Mouse (Mus musculus): Measurements from ENCODE around the gene Speg. TPM values are rescaled to one million over a fixed set of nuclear protein-coding genes. Genes with fewer than 3 reads are reported as not detected.
A peak's percentile ranks its signal among the peaks of the same experiment; 100 is the strongest.

Gene Speg
- total and polyA plus RNA-seq, 3 experiments = 109 to 135 (median 131) TPM

GRCm38 (mm10) chr1:75456746-75457564, 81.9 kb downstream of the Speg start:
- Histone ChIP-seq H3K27ac (no peak overlapping the region), H3K4me3 (no peak overlapping the region), H3K9ac (ENCODE audit: low read depth, low read length) (no peak overlapping the region), H3K4me1 (ENCODE audit: control insufficient read depth, insufficient read depth, low read length) (peaks cover 2% of the 10 kb centered on the region; the same call in 1 of the 2 replicates), H3K36me3 (ENCODE audit: control insufficient read depth, insufficient read depth, low read length) (no peaks in the 10 kb centered on the region), H3K27me3 (ENCODE audit: control insufficient read depth, insufficient read depth, low read length) (peaks cover 8% of the 10 kb centered on the region; the same call in 1 of the 2 replicates), H3K79me2 (replicated peaks; ENCODE audit: control insufficient read depth, insufficient read depth, low read length) (no peaks in the 10 kb centered on the region)
- intact Hi-C loops (cut with DNase I) = no loop called here
- no peak for DNase-seq
- TF ChIP-seq EP300 (IDR thresholded peaks at IDR 0.05; ENCODE audit: insufficient read depth, low read depth, low read length) (no peak), CTCF (IDR thresholded peaks at IDR 0.05) (peak; percentile 54)
- WGBS = 23% methylated on average over 14 of the region's 14 CpGs

- Histone ChIP-seq H3K27ac (no peak overlapping the region), H3K4me3 (no peak overlapping the region), H3K36me3 (ENCODE audit: control insufficient read depth, insufficient read depth, low read length) (no peaks in the 10 kb centered on the region), H3K9ac (ENCODE audit: low read depth, low read length) (no peak overlapping the region), H3K27me3 (ENCODE audit: control insufficient read depth, insufficient read depth, low read length) (peaks cover 4% of the 10 kb centered on the region; the same call in 1 of the 2 replicates), H3K4me1 (ENCODE audit: control insufficient read depth, insufficient read depth, low read length) (peaks cover 2% of the 10 kb centered on the region; the same call in 1 of the 2 replicates), H3K79me2 (replicated peaks; ENCODE audit: control insufficient read depth, insufficient read depth, low read length) (no peaks in the 10 kb centered on the region)
- no peak for TF ChIP-seq POLR2A (IDR thresholded peaks at IDR 0.05; ENCODE audit: insufficient read depth, low read depth, low read length)
- 9% methylated on average over 9 of the region's 10 CpGs for WGBS
- DNase-seq = no peak
- intact Hi-C loops (cut with DNase I) = no loop called here
Measured at GRCm38 (mm10) chr1:75457710-75458024, 82.6 kb downstream of the Speg start.

- Histone ChIP-seq H3K36me3 (ENCODE audit: control insufficient read depth, insufficient read depth, low read length) (no peaks in the 10 kb centered on the region), H3K4me3 (peak overlapping the region; percentile 24), H3K27me3 (ENCODE audit: control insufficient read depth, insufficient read depth, low read length) (peaks cover 4% of the 10 kb centered on the region; the same call in 1 of the 2 replicates), H3K9ac (ENCODE audit: low read depth, low read length) (peak overlapping the region; percentile 41), H3K79me2 (replicated peaks; ENCODE audit: control insufficient read depth, insufficient read depth, low read length) (no peaks in the 10 kb centered on the region), H3K4me1 (ENCODE audit: control insufficient read depth, insufficient read depth, low read length) (peaks cover 2% of the 10 kb centered on the region; the same call in 1 of the 2 replicates), H3K27ac (no peak overlapping the region; the same call in 1 of the 2 replicates)
- 7% methylated on average over 41 of the region's 42 CpGs for WGBS
- peak; percentile 62 to 70 for DNase-seq
- intact Hi-C loops (cut with DNase I) = no loop called here
- TF ChIP-seq CTCF (IDR thresholded peaks at IDR 0.05) = no peak
- no peak for TF ChIP-seq EP300 (IDR thresholded peaks at IDR 0.05; ENCODE audit: insufficient read depth, low read depth, low read length)
- TF ChIP-seq POLR2A (IDR thresholded peaks at IDR 0.05; ENCODE audit: insufficient read depth, low read depth, low read length) = no peak
Measured at GRCm38 (mm10) chr1:75458025-75458788, 83.1 kb downstream of the Speg start.

GRCm38 (mm10) chr1:75458789-75459684, 83.9 kb downstream of the Speg start:
- H3K9ac ChIP-seq (ENCODE audit: low read depth, low read length) = peak overlapping the region; percentile 41
- TF ChIP-seq POLR2A (IDR thresholded peaks at IDR 0.05; ENCODE audit: insufficient read depth, low read depth, low read length) (no peak), CTCF (IDR thresholded peaks at IDR 0.05) (no peak), EP300 (IDR thresholded peaks at IDR 0.05; ENCODE audit: insufficient read depth, low read depth, low read length) (no peak)
- WGBS = 12% methylated on average over 20 of the region's 23 CpGs
- DNase-seq = peak in 1 of 2 experiments; percentile 45
- H3K36me3 ChIP-seq (ENCODE audit: control insufficient read depth, insufficient read depth, low read length) = no peaks in the 10 kb centered on the region
- peak overlapping the region; percentile 24 for H3K4me3 ChIP-seq
- no peak overlapping the region for H3K27ac ChIP-seq
- H3K79me2 ChIP-seq (replicated peaks; ENCODE audit: control insufficient read depth, insufficient read depth, low read length) = no peaks in the 10 kb centered on the region
- intact Hi-C loops (cut with DNase I) = no loop called here
- H3K27me3 ChIP-seq (ENCODE audit: control insufficient read depth, insufficient read depth, low read length) = peaks cover 4% of the 10 kb centered on the region; the same call in 1 of the 2 replicates
- H3K4me1 ChIP-seq (ENCODE audit: control insufficient read depth, insufficient read depth, low read length) = peaks cover 2% of the 10 kb centered on the region; the same call in 1 of the 2 replicates

GRCm38 (mm10) chr1:75460297-75460696, 85.2 kb downstream of the Speg start:
- Histone ChIP-seq H3K36me3 (ENCODE audit: control insufficient read depth, insufficient read depth, low read length) (no peaks in the 10 kb centered on the region), H3K4me3 (no peak overlapping the region), H3K27me3 (ENCODE audit: control insufficient read depth, insufficient read depth, low read length) (peaks cover 4% of the 10 kb centered on the region; the same call in 1 of the 2 replicates), H3K9ac (ENCODE audit: low read depth, low read length) (no peak overlapping the region), H3K4me1 (ENCODE audit: control insufficient read depth, insufficient read depth, low read length) (peaks cover 2% of the 10 kb centered on the region; the same call in 1 of the 2 replicates), H3K27ac (no peak overlapping the region), H3K79me2 (replicated peaks; ENCODE audit: control insufficient read depth, insufficient read depth, low read length) (no peaks in the 10 kb centered on the region)
- DNase-seq = no peak
- 32% methylated on average over 7 of the region's 7 CpGs for WGBS
- TF ChIP-seq EP300 (IDR thresholded peaks at IDR 0.05; ENCODE audit: insufficient read depth, low read depth, low read length) = no peak
- intact Hi-C loops (cut with DNase I) = no loop called here
